Mouse (Mus musculus) c-Kit-positive CD71-negative TER-119-negative erythroid progenitor cells, embryonic 14.5 days (primary cell): ENCODE data around the gene Cobl.

ENCODE experiments used
- DNase-seq: peaks from one replicate; pipeline ENCODE4 v3.0.0-alpha.2; 2013; ENCODE audit warnings: low read depth

The Cobl gene

DNA sequence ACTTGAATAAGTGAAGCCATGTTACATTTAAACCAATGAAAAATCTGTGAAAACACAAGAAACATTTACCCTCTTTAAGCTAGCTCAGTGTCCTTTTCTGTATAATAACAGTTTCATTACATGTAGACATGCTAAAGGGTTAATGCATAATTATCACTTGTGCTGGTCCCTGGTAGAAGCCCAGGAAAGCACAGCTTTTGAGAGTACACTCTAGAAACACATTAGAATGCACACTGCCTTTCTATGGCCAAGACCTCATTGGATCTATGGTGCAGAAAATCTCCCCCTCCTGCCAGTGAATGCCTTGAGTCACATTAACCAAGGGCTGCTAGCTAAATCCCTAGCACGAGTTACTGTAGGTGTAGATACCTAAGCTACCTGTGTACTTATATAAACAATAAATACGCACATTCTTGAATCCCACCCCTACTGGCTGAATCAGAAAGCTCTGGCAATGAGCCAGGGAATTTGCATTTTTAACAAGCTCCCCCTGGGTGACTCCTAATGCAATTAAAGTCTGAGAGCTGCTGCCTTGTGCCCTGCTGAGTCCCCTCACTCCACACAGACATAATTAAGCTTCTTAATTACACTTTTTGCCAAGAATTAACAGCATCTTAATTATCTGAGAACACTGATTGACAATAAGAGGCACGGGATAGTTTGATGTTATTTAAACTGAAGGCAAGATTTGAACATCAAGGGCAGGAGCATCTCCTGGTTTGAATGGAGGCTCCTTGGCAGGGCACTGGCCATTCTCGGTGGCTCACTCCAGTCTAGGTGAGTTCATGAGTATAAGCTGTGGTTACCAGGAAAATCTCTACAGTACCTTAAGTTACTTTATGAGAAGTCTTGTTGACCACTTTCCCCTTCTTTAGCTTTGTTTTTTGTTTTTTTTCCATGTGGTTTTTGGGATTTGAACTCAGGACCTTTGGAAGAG is 244.9 kb downstream of the Cobl start:
- DNase-seq, result no peak

DNA sequence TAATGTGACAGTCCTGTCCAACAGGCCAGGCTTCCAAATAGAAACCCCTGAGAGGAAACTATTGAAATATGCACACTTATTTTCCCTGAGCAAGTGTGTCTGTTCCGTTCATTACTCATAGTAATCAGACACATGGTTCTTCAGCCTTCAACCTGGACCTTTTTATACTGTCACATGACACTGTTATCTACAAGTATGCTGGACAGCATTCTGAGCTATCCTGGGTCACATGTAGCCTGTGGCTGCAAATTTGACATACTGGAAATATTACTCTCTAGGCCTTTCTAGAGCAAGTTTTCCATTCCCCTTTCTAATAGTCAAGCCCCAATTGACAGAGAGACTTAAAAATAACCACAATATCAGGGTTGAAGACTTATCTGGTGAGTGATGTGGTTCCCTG is 247.9 kb downstream of the Cobl start:
- DNase-seq, result no peak

DNA sequence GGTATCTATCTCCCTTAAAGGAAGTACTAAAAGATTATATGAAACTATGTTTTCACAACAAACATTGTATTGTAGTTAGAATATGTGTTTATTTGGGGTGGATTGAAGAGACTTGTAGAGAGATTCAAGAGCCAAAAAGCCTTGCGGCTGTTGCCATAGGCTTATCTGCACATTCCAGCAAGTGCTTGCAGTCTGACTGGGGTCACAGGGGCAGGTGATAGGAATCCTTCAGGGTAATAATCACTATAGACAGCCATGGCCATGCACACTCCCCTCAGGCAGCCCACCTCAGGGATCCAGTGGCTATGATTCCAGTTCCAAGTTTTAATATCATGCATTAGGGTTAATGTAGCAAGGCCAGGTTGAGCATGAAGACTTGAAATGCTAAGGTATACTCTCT is 249.2 kb downstream of the Cobl start:
- no peak for DNase-seq

GRCm38 (mm10) chr11:12208574-12208973 is 256.2 kb downstream of the Cobl start:
- no peak for DNase-seq

GRCm38 (mm10) chr11:12205201-12206161 is 259.3 kb downstream of the Cobl start:
- peak; percentile 5 for DNase-seq

- DNase-seq, result no peak
Measured at GRCm38 (mm10) chr11:12199441-12199840, 265.3 kb downstream of the Cobl start.

DNA sequence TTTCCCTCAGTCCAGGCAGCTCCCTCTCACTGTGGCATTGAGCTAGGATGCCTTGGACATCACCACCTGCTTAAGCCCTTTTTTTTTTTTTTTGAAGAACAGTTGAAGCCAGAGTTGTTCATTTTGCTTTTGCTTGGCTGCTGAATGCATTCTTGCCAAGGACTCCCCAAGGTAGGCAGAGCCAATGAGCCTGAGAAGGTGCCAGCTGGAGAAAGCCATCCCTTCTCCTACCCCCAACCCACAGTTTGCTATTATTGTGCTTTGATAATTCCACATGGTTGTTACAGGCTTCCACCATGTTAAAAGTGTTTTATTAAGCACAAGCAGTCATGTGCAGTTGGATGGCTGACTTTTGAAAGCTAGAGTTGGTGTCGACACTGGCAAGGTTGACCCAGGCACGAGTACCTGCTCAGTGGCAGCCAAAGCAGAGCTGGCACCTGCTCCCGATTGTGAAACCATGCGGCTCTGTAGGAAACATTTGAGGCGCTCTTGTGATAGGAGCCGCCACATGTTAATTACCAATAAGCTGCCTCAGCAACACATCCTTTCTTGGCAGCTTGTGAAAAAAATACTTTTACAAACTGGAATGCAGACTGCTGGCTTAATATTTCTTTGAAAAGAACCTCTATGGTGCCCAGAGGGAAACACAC is 265.9 kb downstream of the Cobl start:
- no peak for DNase-seq

GRCm38 (mm10) chr11:12198017-12198416 is 266.7 kb downstream of the Cobl start:
- no peak for DNase-seq

GRCm38 (mm10) chr11:12197542-12197941 is 267.2 kb downstream of the Cobl start:
- DNase-seq, result no peak

DNA sequence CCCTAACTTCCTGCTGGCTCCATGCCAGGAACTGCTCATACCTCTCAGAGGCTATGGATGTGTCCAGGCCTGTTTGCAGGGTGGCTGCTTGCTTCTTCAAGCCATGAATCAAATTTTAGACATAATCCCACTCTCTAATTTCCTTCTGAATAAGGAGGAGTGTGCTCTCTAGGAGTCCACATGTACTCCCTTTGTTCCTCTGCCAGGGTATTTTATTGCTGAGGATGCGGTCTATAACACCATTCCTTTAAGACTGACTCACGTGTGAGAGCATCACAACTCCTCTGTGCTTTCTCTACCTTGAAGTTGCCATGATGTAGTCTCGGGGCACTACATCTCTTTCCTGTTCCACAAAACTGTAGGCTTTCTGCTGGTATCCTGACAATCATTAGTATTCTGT is 269.4 kb downstream of the Cobl start:
- no peak for DNase-seq

DNA sequence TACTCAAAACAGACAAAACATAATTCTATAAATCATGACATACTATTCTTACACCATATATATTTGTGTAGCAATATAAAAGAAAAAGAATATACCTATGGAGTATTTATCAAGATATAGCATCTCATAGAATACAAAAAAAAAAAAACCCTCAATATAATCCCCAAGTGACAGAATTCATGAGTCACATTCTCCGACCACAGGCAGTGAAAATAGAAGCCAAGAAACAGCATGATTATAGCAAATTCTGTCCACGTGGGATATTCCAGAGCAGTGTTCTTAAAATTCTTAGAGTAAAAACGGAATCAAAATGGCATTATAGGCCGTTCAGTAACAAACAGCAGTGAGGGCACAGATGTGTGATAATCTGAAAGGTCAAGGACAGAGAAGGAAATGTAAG is 271.4 kb downstream of the Cobl start:
- no peak for DNase-seq

- no peak for DNase-seq
Measured at GRCm38 (mm10) chr11:12191386-12191785, 273.4 kb downstream of the Cobl start.

DNA sequence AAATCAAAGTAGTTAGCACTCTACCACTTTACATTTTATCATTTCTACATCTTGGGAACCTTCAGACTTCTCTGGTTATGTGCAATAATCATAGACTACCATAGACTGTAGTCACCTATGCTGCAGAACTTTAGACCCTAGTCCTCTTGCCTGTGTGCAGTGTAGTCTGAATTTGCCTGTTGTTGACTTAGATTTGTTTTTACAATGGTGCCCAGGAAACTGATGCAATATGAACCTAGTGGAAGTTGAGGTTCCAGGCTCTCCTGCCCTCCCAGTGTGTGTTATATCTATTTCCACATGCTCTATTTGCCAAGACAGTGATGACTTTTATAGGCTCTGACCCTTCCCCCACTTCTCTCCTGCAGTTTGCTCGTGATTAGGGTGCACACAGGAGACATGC is 274.3 kb downstream of the Cobl start:
- DNase-seq, result no peak
